Mouse (Mus musculus) thymus, postnatal 36 days (tissue): Measurements from ENCODE around the gene Gm28576.
"Not testable (repeated sequence)": the region's sequence is repeated elsewhere in the genome, so short reads cannot be mapped to it uniquely, and the experiment has no call there.

Source experiments
- DNase-seq, 2 experiments: peaks; one replicate each; pipeline ENCODE4 v3.0.0; 2022; ENCODE audit warnings: mixed read lengths in 2 of 2

Gene Gm28576

DNA sequence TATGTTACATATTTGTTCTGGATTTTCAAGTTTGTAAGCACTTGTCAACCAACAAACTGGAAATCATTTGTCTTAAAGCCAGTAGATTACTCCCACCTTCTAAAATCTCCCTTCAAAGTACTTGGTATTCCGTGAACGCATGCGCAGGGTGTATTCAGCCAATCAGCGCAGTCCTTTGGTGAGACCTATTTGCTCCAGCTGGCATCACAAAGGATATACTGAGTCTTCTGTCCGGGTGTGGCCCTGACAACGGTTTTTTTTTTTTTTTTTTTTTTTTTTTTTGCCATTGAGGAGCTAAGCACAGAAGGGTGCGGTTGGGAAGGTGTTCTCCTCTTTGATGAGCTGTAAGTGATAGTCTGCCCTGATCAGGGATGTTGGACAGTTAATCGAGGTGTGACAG, at the start of gene Gm28576:
Gene Gm28576 (plus strand): TSS at position 301 of the 400 bp plus-strand sequence.
- not testable (repeated sequence) for DNase-seq
